Mouse (Mus musculus) embryonic facial prominence, embryonic 13.5 days (tissue): ENCODE measurements around the gene Paxx. TPM values are rescaled to one million over a fixed set of nuclear protein-coding genes. Genes with fewer than 3 reads are reported as not detected.
A peak's percentile ranks its signal among the peaks of the same experiment; 100 is the strongest.

Experiments
- ATAC-seq: fragments of 200-750 bp; cut with Nextera tagmentation; 2 replicates; pipeline ENCODE4 v1.8.0; 2017; ENCODE audit warnings: low read depth; ENCODE audit not compliant: insufficient number of reproducible peaks, insufficient read depth, low FRiP score, low TSS enrichment
- H3K27ac ChIP-seq: fragments of 300-500 bp; sonication (generic); 2 replicates; pipeline ENCODE4 v1.5.1; 2015; ENCODE audit warnings: moderate library complexity, mild to moderate bottlenecking, inconsistent platforms
- H3K27me3 ChIP-seq: fragments of 300-500 bp; sonication (generic); 2 replicates; pipeline ENCODE4 v1.6.1; 2015; ENCODE audit warnings: mild to moderate bottlenecking, inconsistent platforms
- H3K36me3 ChIP-seq: fragments of 300-500 bp; sonication (generic); 2 replicates; pipeline ENCODE4 v1.6.1; 2015; ENCODE audit warnings: mild to moderate bottlenecking, inconsistent platforms
- H3K4me1 ChIP-seq: fragments of 300-500 bp; sonication (generic); 2 replicates; pipeline ENCODE4 v1.6.1; 2015; ENCODE audit warnings: inconsistent platforms
- H3K4me2 ChIP-seq: fragments of 300-500 bp; sonication (generic); 2 replicates; pipeline ENCODE4 v1.6.1; 2015; ENCODE audit warnings: moderate library complexity, mild to moderate bottlenecking, inconsistent platforms
- H3K4me3 ChIP-seq: fragments of 300-500 bp; sonication (generic); 2 replicates; pipeline ENCODE4 v1.5.1; 2015; ENCODE audit warnings: mild to moderate bottlenecking, inconsistent platforms
- H3K9ac ChIP-seq: fragments of 300-500 bp; sonication (generic); 2 replicates; pipeline ENCODE4 v1.6.1; 2015; ENCODE audit warnings: mild to moderate bottlenecking, inconsistent platforms
- H3K9me3 ChIP-seq: fragments of 300-500 bp; sonication (generic); 2 replicates; pipeline ENCODE4 v1.6.1; 2016; ENCODE audit warnings: inconsistent platforms
- WGBS: fragments of 180-500 bp; shearing (Covaris S2); methylation state at CpG from one replicate; pipeline ENCODE4 v1.1.7; 2015; ENCODE audit warnings: mixed read lengths; 5-methylcytosine and 5-hydroxymethylcytosine counted together
- polyA plus RNA-seq: library from polyadenylated mRNA; unstranded; fragments of >200 nt; fragmentation: Nextera tagmentation; extraction: Ambion mirVana; gene quantifications from 2 replicates; pipeline ENCODE4 v1.2.1, GENCODE M21; 2015

The Paxx gene
- polyA plus RNA-seq, 1 experiment from 2014 or later, result 35.9 TPM

DNA sequence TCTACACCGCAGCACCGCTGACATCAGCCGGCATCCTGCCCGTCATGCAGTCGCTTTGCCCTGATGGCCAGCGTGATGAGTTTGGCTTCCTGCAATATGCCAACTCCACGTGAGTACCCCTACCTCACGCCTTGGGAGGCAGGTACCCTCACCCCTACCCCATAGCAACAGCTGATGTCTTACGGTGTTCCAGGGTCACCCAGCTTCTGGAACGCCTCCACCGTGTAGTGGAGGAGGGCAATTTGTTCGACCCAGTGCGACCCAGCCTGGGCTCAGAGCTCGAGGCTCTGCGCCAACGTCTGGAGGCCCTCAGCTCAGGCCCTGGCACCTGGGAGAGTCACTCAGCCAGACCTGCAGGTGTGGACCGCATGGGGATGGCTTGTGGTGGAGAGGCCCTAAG lies 27.8 kb downstream of the Paxx start:
- no peak for ATAC-seq
- WGBS, result 89% methylated on average over 17 of the region's 17 CpGs
- H3K36me3 ChIP-seq, result peaks cover 9% of the 10 kb centered on the region; the same call in 1 of the 2 replicates
- H3K27me3 ChIP-seq, result peaks cover 24% of the 10 kb centered on the region
- H3K9me3 ChIP-seq, result no peaks in the 10 kb centered on the region
- H3K4me1 ChIP-seq, result peaks cover 8% of the 10 kb centered on the region
- no peak overlapping the region for H3K4me2 ChIP-seq
- no peak overlapping the region for H3K27ac ChIP-seq
- H3K4me3 ChIP-seq, result no peak overlapping the region
- H3K9ac ChIP-seq, result peak overlapping the region; percentile 3; the same call in 1 of the 2 replicates

DNA sequence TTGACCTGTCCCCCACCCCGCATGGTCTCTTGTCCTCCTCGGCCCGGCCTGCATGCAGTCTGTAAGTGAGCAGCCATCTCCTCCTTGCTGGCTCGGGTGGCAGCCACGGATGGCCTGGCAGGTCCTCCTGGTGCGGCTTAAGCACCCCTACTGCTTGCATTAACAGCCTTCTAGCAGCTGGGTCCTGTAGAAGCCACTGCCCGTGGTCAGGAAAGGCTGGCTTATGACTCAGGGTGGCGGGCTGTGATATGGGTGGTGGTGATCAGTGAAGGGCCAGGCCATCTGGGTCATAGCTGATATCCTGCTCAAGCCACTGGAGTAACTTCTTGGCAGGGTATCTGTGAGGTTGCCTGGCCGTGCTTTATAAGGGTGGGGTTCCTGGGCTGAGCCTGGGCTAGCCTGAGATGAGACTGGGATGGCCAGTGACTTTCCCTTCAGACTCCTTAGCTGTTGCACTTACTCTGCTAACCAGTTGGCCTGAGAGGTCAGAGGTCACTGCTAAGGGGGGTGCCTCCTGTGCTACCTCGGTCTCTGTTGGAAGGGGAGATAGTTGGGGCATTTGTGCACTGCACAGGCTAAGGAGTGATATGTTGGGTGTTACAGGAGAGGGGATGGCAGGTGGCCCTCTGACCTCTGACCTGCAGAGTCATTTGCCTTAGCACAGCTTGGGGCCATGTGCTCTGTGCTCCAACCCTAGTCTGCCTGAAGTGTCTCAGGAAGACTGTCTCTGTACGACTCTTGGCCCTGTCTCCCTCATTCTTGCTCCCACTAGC lies 28.4 kb downstream of the Paxx start:
- no peaks in the 10 kb centered on the region for H3K9me3 ChIP-seq
- H3K9ac ChIP-seq, result peak overlapping the region; percentile 3; the same call in 1 of the 2 replicates
- ATAC-seq, result no peak
- H3K4me1 ChIP-seq, result peaks cover 8% of the 10 kb centered on the region
- peaks cover 24% of the 10 kb centered on the region for H3K27me3 ChIP-seq
- H3K36me3 ChIP-seq, result peaks cover 4% of the 10 kb centered on the region; the same call in 1 of the 2 replicates
- H3K4me2 ChIP-seq, result no peak overlapping the region
- 74% methylated on average over 11 of the region's 11 CpGs for WGBS
- no peak overlapping the region for H3K4me3 ChIP-seq
- H3K27ac ChIP-seq, result no peak overlapping the region

DNA sequence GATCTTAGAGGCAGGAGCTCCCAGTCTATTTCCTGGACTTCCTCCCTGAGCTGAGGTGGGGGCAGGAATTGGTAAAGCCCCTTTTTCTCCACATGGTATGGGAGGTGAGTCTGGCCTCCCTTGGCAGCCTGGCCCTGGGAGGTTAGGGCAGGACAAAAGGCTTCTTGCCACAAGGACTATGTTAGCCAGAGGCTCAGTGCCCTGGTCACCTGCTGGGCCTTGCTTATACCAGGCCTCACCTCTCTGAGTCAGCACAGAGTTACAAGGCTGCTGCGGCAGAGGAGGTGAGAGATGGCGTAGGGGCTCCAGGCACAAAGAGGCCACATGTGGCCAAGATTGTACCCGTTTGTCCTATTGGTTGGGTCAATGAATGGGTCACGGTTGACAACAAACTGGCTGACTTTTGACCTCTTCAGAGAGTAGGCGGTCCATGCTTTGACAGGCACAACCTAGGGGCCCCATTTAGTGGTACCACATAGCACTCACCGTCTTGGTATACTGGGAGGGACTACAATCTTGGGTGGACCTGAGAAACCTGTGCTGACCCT lies 29.5 kb downstream of the Paxx start:
- H3K27me3 ChIP-seq, result peaks cover 28% of the 10 kb centered on the region
- no peak for ATAC-seq
- WGBS, result 53% methylated on average over 6 of the region's 6 CpGs

DNA sequence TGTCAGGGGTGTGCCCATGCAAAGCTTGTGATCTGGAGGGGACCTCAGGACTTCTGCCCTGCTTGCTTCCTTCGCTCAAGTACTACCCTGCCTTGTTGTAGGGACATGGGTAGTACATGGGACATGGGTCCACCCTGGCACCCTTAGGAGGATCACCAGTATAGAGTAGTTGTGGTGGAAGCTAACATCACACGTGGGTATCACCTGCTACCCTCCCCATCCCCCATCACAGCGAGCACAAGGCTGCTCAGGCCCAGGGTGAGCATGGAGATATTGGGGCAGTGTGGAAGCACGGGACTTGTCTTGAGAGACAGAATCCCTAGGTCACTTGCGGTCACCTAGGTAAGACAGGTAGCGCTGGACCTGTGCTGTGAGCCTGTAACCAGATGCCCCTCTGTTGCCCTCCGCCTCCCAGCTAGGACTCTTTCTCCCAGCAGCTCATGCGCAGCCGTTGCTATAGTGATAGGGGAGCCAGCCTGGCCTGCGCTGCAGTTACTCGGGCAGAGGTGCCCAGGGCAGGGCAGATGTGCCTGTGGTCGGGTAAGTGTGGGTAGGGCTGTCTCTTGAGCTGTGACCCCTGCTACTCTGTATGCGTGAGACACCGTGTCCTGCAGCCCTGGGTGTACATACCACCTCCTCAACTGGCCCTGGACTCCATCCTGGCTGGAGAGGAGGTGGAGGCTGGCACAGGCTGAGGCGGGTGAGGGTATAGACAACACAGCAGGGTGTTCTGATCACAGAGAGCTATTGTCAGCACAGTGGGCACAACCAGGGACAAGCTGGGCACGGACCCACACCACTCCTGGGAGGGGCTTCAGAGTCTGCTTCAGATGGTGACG lies 30.3 kb downstream of the Paxx start:
- H3K4me1 ChIP-seq, result peaks cover 8% of the 10 kb centered on the region
- no peaks in the 10 kb centered on the region for H3K9me3 ChIP-seq
- no peak overlapping the region for H3K4me2 ChIP-seq
- H3K27ac ChIP-seq, result no peak overlapping the region
- no peak overlapping the region for H3K4me3 ChIP-seq
- WGBS, result 57% methylated on average over 17 of the region's 17 CpGs
- 0 out of 2 replicates have a peak, but pooled peaks cover 3% of the 10 kb centered on the region for H3K36me3 ChIP-seq
- H3K27me3 ChIP-seq, result peaks cover 36% of the 10 kb centered on the region
- no peak for ATAC-seq
- no peak overlapping the region for H3K9ac ChIP-seq

More for the DNA sequence above, 29.5 kb downstream of the Paxx start:
- no peak overlapping the region for H3K27ac ChIP-seq
- no peak overlapping the region; the same call in 1 of the 2 replicates for H3K9ac ChIP-seq
- H3K9me3 ChIP-seq, result no peaks in the 10 kb centered on the region
- H3K4me1 ChIP-seq, result peaks cover 8% of the 10 kb centered on the region
- H3K4me2 ChIP-seq, result no peak overlapping the region
- 0 out of 2 replicates have a peak, but pooled peaks cover 3% of the 10 kb centered on the region for H3K36me3 ChIP-seq
- no peak overlapping the region for H3K4me3 ChIP-seq

DNA sequence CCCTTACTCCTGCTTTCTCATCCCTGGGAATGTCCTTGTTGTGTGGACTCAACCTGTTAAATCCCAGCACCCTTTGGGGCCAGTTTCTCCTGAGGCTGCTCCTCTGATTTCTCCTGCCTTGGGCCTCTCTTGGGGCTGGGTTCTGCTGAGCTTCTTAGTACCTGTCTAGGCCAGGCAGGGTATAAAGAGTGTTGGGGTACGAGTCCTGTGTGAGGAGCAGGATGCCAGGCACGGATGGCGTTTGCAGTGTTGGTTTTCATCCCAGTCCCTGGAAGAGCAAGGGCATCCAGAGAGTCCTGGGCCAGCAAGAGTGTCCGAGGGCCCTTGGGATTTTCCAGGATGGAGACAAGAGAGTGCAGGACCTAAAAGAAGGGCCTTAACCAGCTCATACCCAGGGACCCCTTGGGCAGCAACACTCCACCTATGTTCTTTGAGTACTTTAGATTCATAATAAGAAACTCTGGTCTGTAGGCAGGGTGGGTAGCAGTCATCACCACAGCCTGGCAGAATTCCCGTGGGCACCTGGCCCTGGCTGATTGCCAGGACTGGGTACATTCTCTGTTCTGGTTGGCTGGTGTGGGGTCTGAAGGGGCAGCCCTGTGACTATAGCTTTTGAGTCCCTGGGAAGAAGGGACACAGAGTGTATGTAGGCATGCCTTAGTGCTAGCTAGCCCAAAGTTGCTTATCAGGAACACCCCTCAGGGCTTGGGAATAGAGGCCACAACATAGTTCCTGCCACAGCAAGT lies 31.3 kb downstream of the Paxx start:
- no peak overlapping the region for H3K27ac ChIP-seq
- no peak for ATAC-seq
- 70% methylated on average over 5 of the region's 5 CpGs for WGBS
- peak overlapping the region; percentile 49; the same call in 1 of the 2 replicates for H3K9ac ChIP-seq
- H3K4me1 ChIP-seq, result peaks cover 8% of the 10 kb centered on the region
- peak overlapping the region; percentile 69 for H3K4me3 ChIP-seq
- H3K4me2 ChIP-seq, result peak overlapping the region; percentile 94
- H3K27me3 ChIP-seq, result peaks cover 46% of the 10 kb centered on the region
- H3K36me3 ChIP-seq, result no peaks in the 10 kb centered on the region
- H3K9me3 ChIP-seq, result no peaks in the 10 kb centered on the region

DNA sequence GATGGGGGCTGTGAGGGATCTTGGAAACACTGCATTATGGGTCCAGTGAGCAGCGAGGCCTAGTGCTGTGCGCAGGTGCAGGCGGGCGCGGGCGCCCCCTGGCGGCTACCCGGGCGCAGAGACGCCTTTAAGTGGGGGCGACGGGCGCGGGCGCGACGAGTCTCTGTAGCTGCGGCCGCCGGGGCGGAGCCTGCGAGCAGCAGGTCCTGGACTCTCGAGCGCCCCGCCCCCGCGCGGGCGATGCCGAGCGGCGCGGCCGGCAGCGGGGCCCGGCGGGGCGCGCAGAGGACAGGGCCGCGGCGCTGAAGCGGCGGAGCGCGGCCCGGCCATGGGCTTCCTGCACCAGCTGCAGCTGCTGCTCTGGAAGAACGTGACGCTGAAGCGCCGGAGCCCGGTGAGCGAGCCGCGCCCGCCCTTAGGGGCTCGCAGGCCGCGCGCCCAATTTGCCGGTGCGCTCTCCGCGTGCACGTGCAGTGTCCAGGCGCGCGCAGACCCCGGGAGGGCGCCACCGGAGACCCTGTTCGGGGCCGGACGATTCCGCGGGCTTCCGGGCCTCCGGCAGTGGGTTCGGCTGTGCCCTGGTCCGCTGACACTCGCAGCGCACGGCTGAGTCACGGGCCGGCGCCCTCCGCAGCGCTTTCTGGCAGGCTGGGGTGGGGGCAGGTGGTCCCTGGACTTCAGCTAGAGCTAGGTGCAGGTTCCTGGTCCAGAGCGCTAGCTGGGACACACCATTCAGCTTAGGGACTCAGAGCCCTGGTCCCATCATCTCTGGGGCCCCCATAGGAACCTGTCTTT lies 32.3 kb downstream of the Paxx start, which contains the start of gene Abca2:
Gene Abca2, plus strand, starts transcription at position 262 of the 795 bp plus-strand sequence.
- H3K4me3 ChIP-seq, result peak within 1 kb of the TSS; percentile 69
- H3K36me3 ChIP-seq, result no peaks in the 10 kb centered on the region
- H3K9ac ChIP-seq, result peak within 1 kb of the TSS; percentile 81
- under 1% methylated on average over 89 of the region's 89 CpGs for WGBS
- H3K27me3 ChIP-seq, result peaks cover 53% of the 10 kb centered on the region
- no peak within 1 kb of the TSS; the same call in 1 of the 2 replicates for H3K27ac ChIP-seq
- H3K4me1 ChIP-seq, result peaks cover 8% of the 10 kb centered on the region
- no peaks in the 10 kb centered on the region for H3K9me3 ChIP-seq
- H3K4me2 ChIP-seq, result peak within 1 kb of the TSS; percentile 94
- ATAC-seq, result peak; percentile 73

DNA sequence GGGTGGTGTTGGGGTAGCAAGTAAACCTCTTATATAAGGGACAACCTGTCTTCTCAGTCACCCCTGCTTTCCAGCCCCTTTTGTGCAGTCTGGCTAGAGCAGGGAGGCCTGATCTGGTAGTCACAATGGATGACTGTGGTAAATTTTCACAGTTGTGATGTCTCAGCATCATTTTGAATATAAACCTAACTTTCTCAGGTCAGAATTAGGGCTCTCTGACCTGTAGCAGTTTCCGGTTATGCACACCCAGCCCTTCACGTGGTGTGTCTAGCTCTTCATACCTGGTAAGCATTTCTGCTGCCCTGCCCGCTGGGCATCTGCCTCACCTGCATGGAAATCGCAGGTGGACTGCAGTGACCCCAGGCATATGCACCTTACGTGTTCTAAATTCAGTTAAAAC lies 33.6 kb downstream of the Paxx start:
- peaks cover 66% of the 10 kb centered on the region for H3K27me3 ChIP-seq
- no peak for ATAC-seq
- 90% methylated on average over 5 of the region's 5 CpGs for WGBS

DNA sequence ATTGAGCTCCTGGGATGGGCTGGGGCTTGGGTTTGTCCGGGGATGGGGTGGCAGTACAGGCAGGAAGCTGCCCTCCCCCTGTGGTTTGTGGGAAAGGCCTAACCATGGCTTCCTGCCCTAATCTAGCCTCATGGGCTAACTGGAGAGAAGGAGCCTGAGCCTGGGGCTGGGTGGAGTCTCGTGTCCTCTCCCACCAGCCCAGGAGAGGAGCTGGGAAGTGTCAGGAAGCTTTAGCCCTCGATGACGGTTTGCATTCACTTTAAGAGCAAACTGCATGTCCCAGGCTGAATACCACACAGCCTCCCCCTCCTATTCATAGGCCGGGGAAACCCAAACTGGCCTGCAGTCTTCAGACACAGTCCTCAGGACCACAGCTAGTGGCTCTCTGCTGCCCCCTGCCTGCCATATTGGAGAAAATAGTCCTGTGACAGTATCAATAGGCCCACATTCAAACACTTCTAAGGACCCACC lies 34.1 kb downstream of the Paxx start:
- no peak for ATAC-seq
- peaks cover 66% of the 10 kb centered on the region for H3K27me3 ChIP-seq
- H3K9ac ChIP-seq, result no peak overlapping the region
- H3K27ac ChIP-seq, result no peak overlapping the region
- no peaks in the 10 kb centered on the region for H3K9me3 ChIP-seq
- H3K4me2 ChIP-seq, result no peak overlapping the region
- peaks cover 8% of the 10 kb centered on the region for H3K4me1 ChIP-seq
- 29% methylated on average over 5 of the region's 5 CpGs for WGBS
- no peak overlapping the region for H3K4me3 ChIP-seq
- no peaks in the 10 kb centered on the region for H3K36me3 ChIP-seq

More for the DNA sequence above, 33.6 kb downstream of the Paxx start:
- Histone ChIP-seq H3K27ac (no peak overlapping the region), H3K9me3 (no peaks in the 10 kb centered on the region), H3K4me1 (peaks cover 8% of the 10 kb centered on the region), H3K4me3 (no peak overlapping the region), H3K36me3 (no peaks in the 10 kb centered on the region), H3K4me2 (no peak overlapping the region), H3K9ac (no peak overlapping the region)

DNA sequence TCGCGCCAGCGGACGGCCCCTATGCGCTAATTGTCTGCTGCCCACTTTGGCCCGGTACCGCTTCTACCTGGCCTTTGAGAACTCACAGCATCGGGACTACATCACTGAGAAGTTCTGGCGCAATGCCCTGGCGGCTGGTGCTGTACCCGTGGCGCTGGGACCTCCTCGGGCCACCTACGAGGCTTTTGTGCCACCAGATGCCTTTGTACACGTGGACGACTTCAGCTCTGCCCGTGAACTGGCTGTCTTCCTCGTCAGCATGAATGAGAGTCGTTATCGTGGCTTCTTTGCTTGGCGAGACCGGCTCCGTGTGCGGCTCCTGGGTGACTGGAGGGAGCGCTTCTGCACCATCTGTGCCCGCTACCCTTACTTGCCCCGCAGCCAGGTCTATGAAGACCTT lies 35.4 kb downstream of the Paxx start:
- H3K36me3 ChIP-seq, result no peaks in the 10 kb centered on the region
- peaks cover 60% of the 10 kb centered on the region for H3K27me3 ChIP-seq
- 50% methylated on average over 27 of the region's 27 CpGs for WGBS

DNA sequence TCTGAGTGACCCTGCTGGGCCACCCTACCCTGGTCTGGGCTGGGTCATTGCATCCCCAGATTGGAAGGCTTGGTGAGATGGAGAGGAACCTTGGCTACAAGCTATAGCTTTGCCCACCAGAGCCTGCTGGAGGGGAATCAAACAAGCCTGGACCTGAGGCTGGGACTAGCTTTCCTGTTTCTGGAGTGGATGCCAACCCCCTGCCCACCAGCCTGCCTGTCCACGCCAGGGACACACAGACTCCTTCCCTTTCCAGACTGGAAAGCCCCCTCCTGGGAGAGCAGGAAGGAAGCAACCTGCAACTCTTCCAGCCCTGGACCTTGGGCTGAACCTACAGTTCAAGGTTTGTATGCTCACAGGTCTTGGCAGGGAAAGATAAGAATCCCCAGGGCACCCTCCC lies 37.3 kb downstream of the Paxx start:
- no peaks in the 10 kb centered on the region for H3K9me3 ChIP-seq
- 71% methylated on average over 1 of the region's 1 CpGs for WGBS
- H3K9ac ChIP-seq, result no peak overlapping the region
- H3K4me3 ChIP-seq, result no peak overlapping the region
- no peaks in the 10 kb centered on the region for H3K4me1 ChIP-seq
- ATAC-seq, result no peak
- no peak overlapping the region for H3K4me2 ChIP-seq
- H3K27me3 ChIP-seq, result peaks cover 42% of the 10 kb centered on the region
- no peak overlapping the region for H3K27ac ChIP-seq
- no peaks in the 10 kb centered on the region for H3K36me3 ChIP-seq

More for the DNA sequence above, 35.4 kb downstream of the Paxx start:
- Histone ChIP-seq H3K4me1 (peaks cover 8% of the 10 kb centered on the region), H3K9me3 (no peaks in the 10 kb centered on the region), H3K9ac (no peak overlapping the region; the same call in 1 of the 2 replicates), H3K27ac (no peak overlapping the region), H3K4me3 (no peak overlapping the region), H3K4me2 (no peak overlapping the region)
- ATAC-seq, result no peak
